Mouse (Mus musculus) MEL (cell line): ENCODE results near the gene Pcsk2. TPM values are rescaled to one million over a fixed set of nuclear protein-coding genes. Genes with fewer than 3 reads are reported as not detected.

ENCODE experiments used
- DNase-seq: peaks from one replicate; pipeline ENCODE4 v3.0.0; 2011; ENCODE audit warnings: low read depth, low spot score
- H3K27ac ChIP-seq: 2 replicates; pipeline ENCODE4 v1.5.1; 2012; ENCODE audit warnings: low read depth, mild to moderate bottlenecking, control low read depth, low read length, moderate library complexity; ENCODE audit not compliant: control insufficient read depth
- H3K27me3 ChIP-seq, 2 experiments: fragments of 150-350 bp in 1 of 2; sonication (generic) in 1 of 2; 2 replicates each; pipeline ENCODE4 v1.6.1; 2012; ENCODE audit warnings: low read length in 2 of 2, mild to moderate bottlenecking in 2 of 2, improper control_type of control experiment in 1 of 2, moderate library complexity in 1 of 2; ENCODE audit not compliant: insufficient read depth in 2 of 2, control insufficient read depth in 1 of 2
- H3K36me3 ChIP-seq, 2 experiments: 2 replicates each; pipeline ENCODE4 v1.6.1; 2012 to 2014; ENCODE audit warnings: low read length in 2 of 2, improper control_type of control experiment in 1 of 2, inconsistent platforms in 1 of 2, mild to moderate bottlenecking in 1 of 2; ENCODE audit not compliant: insufficient read depth in 2 of 2, control insufficient read depth in 1 of 2
- H3K4me1 ChIP-seq, 2 experiments: fragments of 150-350 bp in 1 of 2; sonication (generic) in 1 of 2; 2 replicates each; pipeline ENCODE4 v1.6.1; 2012; ENCODE audit warnings: low read length in 2 of 2, improper control_type of control experiment in 1 of 2, mild to moderate bottlenecking in 1 of 2; ENCODE audit not compliant: insufficient read depth in 2 of 2, control insufficient read depth in 1 of 2
- H3K4me3 ChIP-seq, 2 experiments: fragments of 150-350 bp in 1 of 2; sonication (generic) in 1 of 2; 2 replicates each; pipeline ENCODE4 v1.5.1; 2012; ENCODE audit warnings: low read depth in 2 of 2, low read length in 2 of 2, mild to moderate bottlenecking in 2 of 2, moderate library complexity in 2 of 2, control low read depth in 1 of 2, improper control_type of control experiment in 1 of 2; ENCODE audit not compliant: control insufficient read depth in 1 of 2, insufficient read depth in 1 of 2
- H3K79me2 ChIP-seq: 2 replicates; pipeline ENCODE4 v1.6.1; 2012; ENCODE audit warnings: mild to moderate bottlenecking, low read length, moderate library complexity; ENCODE audit not compliant: control insufficient read depth, poor library complexity, insufficient read depth
- H3K9ac ChIP-seq: 2 replicates; pipeline ENCODE4 v1.6.1; 2012; ENCODE audit warnings: low read depth, mild to moderate bottlenecking, control low read depth, low read length, moderate library complexity; ENCODE audit not compliant: control insufficient read depth, poor library complexity, severe bottlenecking
- H3K9me3 ChIP-seq: fragments of 150-350 bp; sonication (generic); replicated peaks from 2 replicates; pipeline ENCODE4 v1.6.1; 2012; ENCODE audit warnings: mild to moderate bottlenecking, low read length, improper control_type of control experiment, moderate library complexity; ENCODE audit not compliant: insufficient read depth
- BHLHE40 ChIP-seq: IDR thresholded peaks from 2 replicates; pipeline ENCODE4 v1.6.1; 2012; ENCODE audit warnings: low read depth, mild to moderate bottlenecking, inconsistent platforms, low read length, improper control_type of control experiment, borderline replicate concordance
- EP300 ChIP-seq, 2 experiments: IDR thresholded peaks; 2 replicates each; pipeline ENCODE4 v1.6.1; 2011; ENCODE audit warnings: improper control_type of control experiment in 2 of 2, low read length in 2 of 2, low read depth in 1 of 2, mild to moderate bottlenecking in 1 of 2
- GABPA ChIP-seq: IDR thresholded peaks from 2 replicates; pipeline ENCODE4 v1.6.1; 2012; ENCODE audit warnings: low read depth, mild to moderate bottlenecking, inconsistent platforms, low read length, improper control_type of control experiment, moderate library complexity
- KAT2A ChIP-seq: conservative IDR thresholded peaks from 2 replicates; pipeline ENCODE4 v1.6.1; 2012; ENCODE audit warnings: low read depth, low read length, improper control_type of control experiment, inconsistent platforms
- MEF2A ChIP-seq: IDR thresholded peaks from 2 replicates; pipeline ENCODE4 v1.6.1; 2014; ENCODE audit warnings: low read depth, mild to moderate bottlenecking, inconsistent platforms, low read length, improper control_type of control experiment; ENCODE audit not compliant: poor library complexity, insufficient replicate concordance, severe bottlenecking; ENCODE audit errors: extremely low read depth
- MXI1 ChIP-seq: IDR thresholded peaks from 2 replicates; pipeline ENCODE4 v1.6.1; 2011; ENCODE audit warnings: mild to moderate bottlenecking, low read depth, low read length, improper control_type of control experiment
- MYC ChIP-seq: IDR thresholded peaks from 2 replicates; pipeline ENCODE4 v1.6.1; 2011; ENCODE audit warnings: low read depth, mild to moderate bottlenecking, low read length, improper control_type of control experiment, moderate library complexity
- NRF1 ChIP-seq: IDR thresholded peaks from 2 replicates; pipeline ENCODE4 v1.6.1; 2014; ENCODE audit warnings: low read depth, mild to moderate bottlenecking, inconsistent platforms, low read length, improper control_type of control experiment, moderate library complexity; ENCODE audit not compliant: poor library complexity, insufficient read depth, severe bottlenecking
- POLR2A ChIP-seq, 2 experiments: IDR thresholded peaks; 2 replicates each; pipeline ENCODE4 v1.6.1; 2011 to 2012; ENCODE audit warnings: low read length in 2 of 2, mild to moderate bottlenecking in 2 of 2, control low read depth in 1 of 2, improper control_type of control experiment in 1 of 2, low read depth in 1 of 2, moderate library complexity in 1 of 2; ENCODE audit not compliant: control insufficient read depth in 1 of 2, insufficient read depth in 1 of 2, poor library complexity in 1 of 2
- POLR2AphosphoS5 ChIP-seq: IDR thresholded peaks from 2 replicates; pipeline ENCODE4 v1.6.1; 2012; ENCODE audit warnings: low read depth, borderline replicate concordance, mild to moderate bottlenecking, inconsistent platforms, low read length, moderate library complexity, mixed read lengths
- RAD21 ChIP-seq: IDR thresholded peaks from 2 replicates; pipeline ENCODE4 v1.6.1; 2011; ENCODE audit warnings: mild to moderate bottlenecking, low read depth, low read length, improper control_type of control experiment
- RCOR1 ChIP-seq: IDR thresholded peaks from 2 replicates; pipeline ENCODE4 v1.6.1; 2012; ENCODE audit warnings: low read depth, mild to moderate bottlenecking, inconsistent platforms, low read length, improper control_type of control experiment
- SIN3A ChIP-seq: IDR thresholded peaks from 2 replicates; pipeline ENCODE4 v1.6.1; 2012; ENCODE audit warnings: low read length, improper control_type of control experiment, inconsistent platforms
- SMC3 ChIP-seq: IDR thresholded peaks from 2 replicates; pipeline ENCODE4 v1.6.1; 2011; ENCODE audit warnings: low read depth, low read length, improper control_type of control experiment
- TAL1 ChIP-seq: IDR thresholded peaks from 2 replicates; pipeline ENCODE4 v1.6.1; 2012; ENCODE audit warnings: mild to moderate bottlenecking, inconsistent platforms, low read length, moderate library complexity, mixed read lengths
- TBP ChIP-seq: IDR thresholded peaks from 2 replicates; pipeline ENCODE4 v1.8.0; 2011; ENCODE audit warnings: low read depth, low read length, improper control_type of control experiment
- TCF12 ChIP-seq: IDR thresholded peaks from 2 replicates; pipeline ENCODE4 v1.6.1; 2014; ENCODE audit warnings: low read depth, mild to moderate bottlenecking, inconsistent platforms, low read length, improper control_type of control experiment, moderate library complexity
- ZC3H11A ChIP-seq: IDR thresholded peaks from 2 replicates; pipeline ENCODE4 v1.6.1; 2012; ENCODE audit warnings: low read depth, mild to moderate bottlenecking, inconsistent platforms, low read length, improper control_type of control experiment
- ZNF384 ChIP-seq: IDR thresholded peaks from 2 replicates; pipeline ENCODE4 v1.6.1; 2012; ENCODE audit warnings: low read depth, mild to moderate bottlenecking, inconsistent platforms, low read length, improper control_type of control experiment
- polyA plus RNA-seq, 2 experiments: library from polyadenylated mRNA; stranded (reverse) in 1 of 2; unstranded in 1 of 2; fragments of >175 nt in 1 of 2; fragments of >200 nt in 1 of 2; gene quantifications; 2 replicates each; pipeline versions ENCODE4 v1.2.1 to v1.2.4; 2012; ENCODE audit warnings: low replicate concordance in 2 of 2, low read depth in 1 of 2; ENCODE audit not compliant: insufficient read length in 2 of 2, insufficient read depth in 1 of 2, missing spikeins in 1 of 2
- total RNA-seq: library from RNA; depleted of rRNA; stranded (reverse); fragments of 300-350 nt; gene quantifications from 2 replicates; pipeline ENCODE4 v1.2.3, GENCODE M21; 2012

The Pcsk2 gene
- total and polyA plus RNA-seq, 3 experiments = not detected

DNA sequence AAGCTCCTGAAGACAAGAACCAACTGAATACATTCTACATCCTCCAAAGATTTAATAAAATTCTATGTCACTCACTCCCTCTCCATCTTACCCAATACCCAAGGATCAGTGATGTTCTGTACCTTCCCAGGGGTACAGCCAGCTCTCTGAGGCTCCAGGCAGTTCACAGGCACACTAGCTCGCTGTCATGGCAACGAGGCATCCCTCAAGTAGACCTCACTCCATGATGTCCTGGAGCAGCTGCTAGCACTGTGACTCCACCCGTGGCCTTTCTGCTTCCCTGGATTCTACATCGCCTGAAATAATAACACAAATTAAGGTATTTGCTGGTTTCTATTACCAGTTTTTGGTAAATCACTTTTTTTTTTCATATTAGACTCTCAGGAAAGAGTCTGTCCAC lies 111.0 kb downstream of the Pcsk2 start:
- no peaks in the 10 kb centered on the region for H3K27me3 ChIP-seq
- H3K4me1 ChIP-seq = no peaks in the 10 kb centered on the region
- no peaks in the 10 kb centered on the region for H3K36me3 ChIP-seq
- DNase-seq = no peak
- TF ChIP-seq SMC3 = no peak
- TF ChIP-seq POLR2A (IDR thresholded peaks at IDR 0.05; ENCODE audit: control insufficient read depth in 1 of 2, insufficient read depth in 1 of 2, low read depth in 1 of 2, low read length in 2 of 2, poor library complexity in 1 of 2) = no peak
- TF ChIP-seq SIN3A = no peak
- TF ChIP-seq TCF12 = no peak
- TF ChIP-seq NRF1 = no peak
- TF ChIP-seq GABPA = no peak
- TF ChIP-seq RCOR1 = no peak
- TF ChIP-seq TAL1 = no peak
- no peak for TF ChIP-seq KAT2A
- no peak for TF ChIP-seq TBP
- no peak for TF ChIP-seq BHLHE40
- no peak for TF ChIP-seq EP300 (IDR thresholded peaks at IDR 0.05; ENCODE audit: low read depth in 1 of 2, low read length in 2 of 2)
- no peak for TF ChIP-seq ZNF384
- TF ChIP-seq, all 39 proteins: peak for 0
- Histone ChIP-seq H3K9me3 (no peaks in the 10 kb centered on the region), H3K79me2 (no peaks in the 10 kb centered on the region), H3K4me3 (no peak overlapping the region), H3K9ac (no peak overlapping the region), H3K27ac (no peak overlapping the region)

DNA sequence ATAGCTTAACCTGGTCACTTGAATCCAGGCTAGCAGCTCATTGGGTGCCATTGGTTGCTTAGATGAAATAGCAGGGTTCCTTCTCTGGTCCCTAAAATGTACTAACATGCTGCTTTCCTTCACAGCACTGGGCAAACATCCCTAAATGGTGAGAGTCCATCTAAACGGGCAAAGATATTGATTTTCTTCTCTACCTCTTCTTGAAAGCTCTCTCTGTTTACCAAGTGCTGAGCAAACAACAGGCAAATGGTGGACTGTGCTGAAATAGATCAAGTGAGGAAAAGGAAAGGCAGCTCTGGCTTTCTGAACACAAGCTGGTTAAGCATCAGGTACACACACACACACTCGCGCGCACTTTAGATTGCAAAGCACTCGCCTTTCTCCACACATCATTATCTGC lies 120.8 kb downstream of the Pcsk2 start:
- H3K36me3 ChIP-seq = no peaks in the 10 kb centered on the region
- no peaks in the 10 kb centered on the region for H3K79me2 ChIP-seq
- TF ChIP-seq MYC (no peak), POLR2AphosphoS5 (no peak), MEF2A (no peak), RCOR1 (no peak), RAD21 (no peak), ZC3H11A (no peak), MXI1 (no peak)
- TF ChIP-seq, all 39 proteins: peak for 0
- no peak overlapping the region for H3K4me3 ChIP-seq
- no peaks in the 10 kb centered on the region for H3K4me1 ChIP-seq
- H3K27ac ChIP-seq = no peak overlapping the region
- no peak overlapping the region for H3K9ac ChIP-seq
- H3K9me3 ChIP-seq = no peaks in the 10 kb centered on the region
- H3K27me3 ChIP-seq = no peaks in the 10 kb centered on the region
- DNase-seq = no peak
